In genomic region chr7:133776626-133776996, GRCm38 (mm10) we compare ENCODE assay signal across 8 mouse cellular contexts. TPM values are rescaled to one million over a fixed set of nuclear protein-coding genes. Genes with fewer than 3 reads are reported as not detected.
DNase-seq lines count a peak whose midpoint lies in the region; ATAC-seq and TF ChIP-seq lines count a peak whose summit lies in the region.

Gene Fank1, plus strand, starts transcription at chr7:133776861.

- no peaks in the 10 kb centered on the region for H3K27me3 ChIP-seq in C2C12 (ENCODE audit: control insufficient read depth, insufficient read depth, insufficient read length)
- 0 out of 2 replicates have a peak, but pooled peaks cover 4% of the 10 kb centered on the region for H3K27me3 ChIP-seq in embryonic facial prominence, embryonic 15.5 days
- H3K27me3 ChIP-seq in heart, embryonic 10.5 days (ENCODE audit: insufficient read depth, poor library complexity, severe bottlenecking), result no peaks in the 10 kb centered on the region
- peaks cover 35% of the 10 kb centered on the region for H3K27me3 ChIP-seq in kidney, embryonic 15.5 days
- H3K27me3 ChIP-seq in liver, embryonic 12.5 days (replicated peaks), result 0 out of 2 replicates have a peak, but pooled peaks cover 3% of the 10 kb centered on the region
- no peaks in the 10 kb centered on the region; the same call in 1 of the 2 replicates for H3K27me3 ChIP-seq in splenic B cell, adult 2 months (ENCODE audit: control insufficient read depth, insufficient read depth, low read length, poor library complexity, severe bottlenecking)

- no peak for TF ChIP-seq CTCF in C2C12 (IDR thresholded peaks at IDR 0.05; ENCODE audit: control insufficient read depth, insufficient read depth, insufficient read length)
- no peak for TF ChIP-seq CTCF in bone marrow macrophage, adult 2 months (IDR thresholded peaks at IDR 0.05; ENCODE audit: low read depth, low read length)

- peak within 1 kb of the TSS; percentile 54 for H3K9ac ChIP-seq in embryonic facial prominence, embryonic 15.5 days
- peak within 1 kb of the TSS; percentile 67 for H3K9ac ChIP-seq in kidney, embryonic 15.5 days
- peak within 1 kb of the TSS; percentile 83 for H3K9ac ChIP-seq in liver, embryonic 12.5 days

- peak; percentile 97 for DNase-seq in heart, embryonic 10.5 days (ENCODE audit: low spot score)
- peak; percentile 89 for DNase-seq in naive thymus-derived CD4-positive, alpha-beta T cell, adult 2 months (ENCODE audit: low read depth)
- DNase-seq in splenic B cell, adult 2 months (ENCODE audit: low read depth, low spot score), result peak; percentile 88

- peak within 1 kb of the TSS; percentile 80 for H3ac ChIP-seq in C2C12 (ENCODE audit: control insufficient read depth, insufficient read length, low read depth)

- peak within 1 kb of the TSS; percentile 44 for H3K4me3 ChIP-seq in C2C12 (ENCODE audit: insufficient read depth, poor library complexity, severe bottlenecking)
- H3K4me3 ChIP-seq in bone marrow macrophage, adult 2 months (ENCODE audit: insufficient read depth, low read length), result peak within 1 kb of the TSS; percentile 78
- peak within 1 kb of the TSS; percentile 80 for H3K4me3 ChIP-seq in embryonic facial prominence, embryonic 15.5 days (replicated peaks)
- H3K4me3 ChIP-seq in heart, embryonic 10.5 days, result peak within 1 kb of the TSS; percentile 85
- peak within 1 kb of the TSS; percentile 84 for H3K4me3 ChIP-seq in kidney, embryonic 15.5 days (replicated peaks)
- peak within 1 kb of the TSS; percentile 89 for H3K4me3 ChIP-seq in liver, embryonic 12.5 days

- under 1% methylated on average over 45 of the region's 45 CpGs for WGBS in embryonic facial prominence, embryonic 15.5 days
- WGBS in heart, embryonic 10.5 days, result under 1% methylated on average over 45 of the region's 45 CpGs
- WGBS in kidney, embryonic 15.5 days, result under 1% methylated on average over 45 of the region's 45 CpGs
- under 1% methylated on average over 45 of the region's 45 CpGs for WGBS in liver, embryonic 12.5 days (ENCODE audit: insufficient replicate concordance)

- TF ChIP-seq POLR2A in bone marrow macrophage, adult 2 months (IDR thresholded peaks at IDR 0.05; ENCODE audit: borderline replicate concordance, low read depth, low read length), result no peak

- peaks cover 5% of the 10 kb centered on the region for H3K79me3 ChIP-seq in C2C12 (ENCODE audit: low read depth)

- H3K4me1 ChIP-seq in bone marrow macrophage, adult 2 months (ENCODE audit: control insufficient read depth, insufficient read depth, low read length), result peaks cover 19% of the 10 kb centered on the region
- peaks cover 13% of the 10 kb centered on the region; the same call in 1 of the 2 replicates for H3K4me1 ChIP-seq in embryonic facial prominence, embryonic 15.5 days
- peaks cover 13% of the 10 kb centered on the region for H3K4me1 ChIP-seq in heart, embryonic 10.5 days
- peaks cover 24% of the 10 kb centered on the region for H3K4me1 ChIP-seq in kidney, embryonic 15.5 days
- peaks cover 37% of the 10 kb centered on the region for H3K4me1 ChIP-seq in liver, embryonic 12.5 days

- H3K4me2 ChIP-seq in embryonic facial prominence, embryonic 15.5 days (replicated peaks), result peak within 1 kb of the TSS; percentile 86
- H3K4me2 ChIP-seq in kidney, embryonic 15.5 days, result peak within 1 kb of the TSS; percentile 90
- peak within 1 kb of the TSS; percentile 81 for H3K4me2 ChIP-seq in liver, embryonic 12.5 days

- peaks cover 40% of the 10 kb centered on the region for H3K79me2 ChIP-seq in C2C12 (ENCODE audit: control insufficient read depth, insufficient read depth)

- peak; percentile 91 for ATAC-seq in embryonic facial prominence, embryonic 15.5 days (ENCODE audit: insufficient number of reproducible peaks, low FRiP score, low TSS enrichment, low read depth)
- ATAC-seq in kidney, embryonic 15.5 days (replicated peaks; ENCODE audit: low FRiP score), result peak; percentile 96
- ATAC-seq in liver, embryonic 12.5 days, result peak; percentile 98

- no peaks in the 10 kb centered on the region for H3K9me3 ChIP-seq in embryonic facial prominence, embryonic 15.5 days (replicated peaks)
- no peaks in the 10 kb centered on the region for H3K9me3 ChIP-seq in heart, embryonic 10.5 days
- H3K9me3 ChIP-seq in kidney, embryonic 15.5 days (replicated peaks), result no peaks in the 10 kb centered on the region
- no peaks in the 10 kb centered on the region for H3K9me3 ChIP-seq in liver, embryonic 12.5 days (replicated peaks)

- H3K36me3 ChIP-seq in C2C12 (ENCODE audit: control insufficient read depth, insufficient read depth), result no peaks in the 10 kb centered on the region
- no peaks in the 10 kb centered on the region for H3K36me3 ChIP-seq in embryonic facial prominence, embryonic 15.5 days
- H3K36me3 ChIP-seq in heart, embryonic 10.5 days, result no peaks in the 10 kb centered on the region
- H3K36me3 ChIP-seq in kidney, embryonic 15.5 days, result no peaks in the 10 kb centered on the region
- no peaks in the 10 kb centered on the region for H3K36me3 ChIP-seq in liver, embryonic 12.5 days
- H3K36me3 ChIP-seq in splenic B cell, adult 2 months (ENCODE audit: control insufficient read depth, insufficient read depth, low read length, poor library complexity, severe bottlenecking), result no peaks in the 10 kb centered on the region

- no peak within 1 kb of the TSS for H3K27ac ChIP-seq in bone marrow macrophage, adult 2 months (ENCODE audit: insufficient read depth, low read depth, low read length)
- H3K27ac ChIP-seq in embryonic facial prominence, embryonic 15.5 days (replicated peaks), result no peak within 1 kb of the TSS
- H3K27ac ChIP-seq in heart, embryonic 10.5 days, result peak within 1 kb of the TSS; percentile 91
- H3K27ac ChIP-seq in kidney, embryonic 15.5 days, result no peak within 1 kb of the TSS
- peak within 1 kb of the TSS; percentile 80 for H3K27ac ChIP-seq in liver, embryonic 12.5 days

TF ChIP-seq in C2C12, 6 proteins besides CTCF, POLR2A, EP300 and RAD21:
- no peak for TF ChIP-seq MAX (IDR thresholded peaks at IDR 0.05)
- no peak for TF ChIP-seq MYOD1 (IDR thresholded peaks at IDR 0.05; ENCODE audit: control insufficient read depth, insufficient read length, low read depth)
- no peak for TF ChIP-seq MYOG (IDR thresholded peaks at IDR 0.05; ENCODE audit: control insufficient read depth, extremely low read depth, insufficient read length)
- TF ChIP-seq FOSL1 (IDR thresholded peaks at IDR 0.05; ENCODE audit: insufficient read depth, low read length, poor library complexity, severe bottlenecking), result no peak
- TF ChIP-seq CEBPB (IDR thresholded peaks at IDR 0.05; ENCODE audit: low read depth), result no peak
- no peak for TF ChIP-seq USF1 (IDR thresholded peaks at IDR 0.05; ENCODE audit: low read depth)
TF ChIP-seq in C2C12: peak in this region for 0.

RNA-seq across cellular contexts. Expression of gene Fank1, which starts in this region (rescaled TPM):
- polyA plus RNA-seq in C2C12 (2012; fragmentation: generic; extraction: Trizol), result 0.47 TPM
- polyA plus RNA-seq in bone marrow macrophage, adult 2 months (2012; ENCODE audit: insufficient read depth, insufficient read length, missing spikeins), result not detected in 2 replicates
- polyA plus RNA-seq in embryonic facial prominence, embryonic 15.5 days (2015; fragmentation: Nextera tagmentation; extraction: Ambion mirVana), result 2.6 and 6.6 TPM in 2 replicates
- polyA plus RNA-seq in heart, embryonic 10.5 days (2016; fragmentation: Nextera tagmentation; extraction: Ambion mirVana), result 0.30 TPM in 1 of 2 replicates, not detected in the other
- polyA plus RNA-seq in kidney, embryonic 15.5 days (2015; fragmentation: Nextera tagmentation; extraction: Ambion mirVana), result 0.23 and 0.37 TPM in 2 replicates
- polyA plus RNA-seq in liver, embryonic 12.5 days (2016; fragmentation: Nextera tagmentation; extraction: Ambion mirVana), result 0.10 and 0.26 TPM in 2 replicates

Comparison
In these comparisons a context has a peak if more than half of its experiments do, and no peak if none do; other contexts are left out.
1. Peak in DNase-seq, H3K4me3 ChIP-seq and H3K27ac ChIP-seq in heart, embryonic 10.5 days; RNA of the gene not detected or under 1 TPM.
2. Peak in ATAC-seq, H3K4me3 ChIP-seq, H3K9ac ChIP-seq and H3K4me2 ChIP-seq in kidney, embryonic 15.5 days; RNA of the gene not detected or under 1 TPM.
3. Peak in ATAC-seq, H3K4me3 ChIP-seq, H3K27ac ChIP-seq, H3K9ac ChIP-seq and H3K4me2 ChIP-seq in liver, embryonic 12.5 days; RNA of the gene not detected or under 1 TPM.